Mouse (Mus musculus) ovary, postnatal 36 days (tissue): Measurements from ENCODE around the gene Nfyc.

Experiments
- DNase-seq: peaks from one replicate; pipeline ENCODE4 v3.0.0; 2022; ENCODE audit warnings: low spot score, mixed read lengths

Nfyc gene

GRCm38 (mm10) chr4:120713856-120714497 lies 117.4 kb downstream of the Nfyc start:
- DNase-seq = no peak

- DNase-seq = no peak
These were observed 118.4 kb downstream of the Nfyc start for GRCm38 (mm10) chr4:120713021-120713420.

GRCm38 (mm10) chr4:120712236-120712635 lies 119.1 kb downstream of the Nfyc start:
- DNase-seq = no peak
